In the genomic region with DNA sequence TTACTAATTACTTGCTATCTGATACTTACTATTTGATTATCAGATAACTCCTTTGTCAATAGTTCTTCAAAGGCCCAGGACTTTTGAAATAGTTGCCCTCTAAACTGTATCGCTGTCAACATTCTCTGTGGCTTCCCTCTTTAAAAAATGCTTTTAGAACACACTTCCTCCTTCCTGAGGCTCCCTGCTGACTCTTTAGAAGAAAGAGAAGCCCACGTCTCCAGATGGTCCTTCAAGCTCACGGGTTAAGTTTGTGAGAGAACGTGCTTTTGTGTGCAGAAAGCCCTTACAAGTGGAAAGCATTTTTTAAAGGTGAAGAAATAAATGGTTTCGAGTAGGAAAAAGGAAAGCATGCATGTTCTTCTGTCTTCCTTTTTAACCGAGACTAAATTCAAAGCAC, we compare ENCODE assay signal across 22 mouse cellular contexts.
DNase-seq lines count a peak whose midpoint lies in the region; ATAC-seq and TF ChIP-seq lines count a peak whose summit lies in the region.
"Had no signal": no experiment of that assay in that cellular context is flagged by ENCODE, and none has a peak within 500 bp of the region (broad histone marks: within the 10 kb centered on the region; RNA-seq: fewer than 3 reads in every experiment).

No protein-coding gene starts in this region.

- no peak overlapping the region for H3K4me3 ChIP-seq in left cerebral cortex, adult 2 months
- H3K4me3 ChIP-seq: embryonic facial prominence, embryonic 15.5 days; hindbrain, embryonic 12.5 days; limb, embryonic 12.5 days; liver, embryonic 12.5 days; midbrain, embryonic 15.5 days; myocyte had no signal

- peak overlapping the region; percentile 88 for H3K27ac ChIP-seq in left cerebral cortex, adult 2 months
- H3K27ac ChIP-seq: embryonic facial prominence, embryonic 15.5 days; hindbrain, embryonic 12.5 days; limb, embryonic 12.5 days; liver, embryonic 12.5 days; midbrain, embryonic 15.5 days; stomach, postnatal 0 days had no signal

- DNase-seq in left cerebral cortex, adult 2 months (ENCODE audit: extremely low spot score in 1 of 2, low spot score in 2 of 2) = no peak
- no peak for DNase-seq in left cerebral cortex, postnatal 10 days (ENCODE audit: extremely low spot score in 1 of 2, low spot score in 2 of 2)
- DNase-seq in right cerebral cortex, postnatal 36 days (ENCODE audit: low spot score in 2 of 2) = peak; percentile 37 to 69
- no peak for DNase-seq in right cerebral cortex, postnatal 25 days
- DNase-seq in heart, adult 18-20 months = no peak
- DNase-seq in gastrocnemius, postnatal 4 days (ENCODE audit: low spot score in 2 of 2) = no peak
- DNase-seq: cerebellum, adult 11 months; cerebellum, postnatal 10 days; embryo, embryonic 11 days; gastrocnemius, postnatal 14 days; kidney, adult 8-10 months; kidney, postnatal 25 days; lung, embryonic 14.5 days; thymus, postnatal 25 days had no signal

- TF ChIP-seq CTCF in left cerebral cortex, adult 2 months (IDR thresholded peaks at IDR 0.05) = no peak

- intact Hi-C loops in left cerebral cortex, adult 2 months (cut with DNase I) = no loop called here
- intact Hi-C loops in left cerebral cortex, postnatal 10 days (cut with DNase I) = no loop called here

- ATAC-seq in granulocyte monocyte progenitor cell, adult 5-6 weeks (replicated peaks; ENCODE audit: poor library complexity, severe bottlenecking) = peak; percentile 79
- ATAC-seq: liver, embryonic 12.5 days; midbrain, embryonic 15.5 days had no signal

Comparison
In these comparisons a context has a peak if more than half of its experiments do, and no peak if none do; other contexts are left out.
1. DNase-seq: peak in right cerebral cortex, postnatal 36 days (2 of 2); none in left cerebral cortex, adult 2 months (0 of 2), left cerebral cortex, postnatal 10 days (0 of 2), right cerebral cortex, postnatal 25 days (single experiment), heart, adult 18-20 months (0 of 2) and gastrocnemius, postnatal 4 days (0 of 2).